Mouse (Mus musculus) midbrain, postnatal 0 days (tissue): ENCODE measurements around the gene Spint1. TPM values are rescaled to one million over a fixed set of nuclear protein-coding genes. Genes with fewer than 3 reads are reported as not detected.

Experiments
- ATAC-seq: fragments of 200-750 bp; cut with Nextera tagmentation; 2 replicates; pipeline ENCODE4 v1.8.0; 2017; ENCODE audit warnings: moderate number of reproducible peaks, mild to moderate bottlenecking, moderate TSS enrichment, moderate library complexity; ENCODE audit not compliant: low FRiP score
- DNase-seq: peaks from one replicate; pipeline ENCODE4 v3.0.0-alpha.2; 2015; ENCODE audit warnings: low spot score
- H3K27ac ChIP-seq: fragments of 300-500 bp; sonication (generic); 2 replicates; pipeline ENCODE4 v1.5.1; 2014; ENCODE audit warnings: low read depth, mild to moderate bottlenecking, low read length, mixed read lengths
- H3K27me3 ChIP-seq: fragments of 300-500 bp; sonication (generic); 2 replicates; pipeline ENCODE4 v1.6.1; 2014; ENCODE audit warnings: low read length, control low read depth, mixed read lengths; ENCODE audit not compliant: insufficient read depth
- H3K36me3 ChIP-seq: fragments of 300-500 bp; sonication (generic); 2 replicates; pipeline ENCODE4 v1.6.1; 2014; ENCODE audit warnings: low read length, control low read depth, mixed read lengths; ENCODE audit not compliant: insufficient read depth
- H3K4me1 ChIP-seq: fragments of 300-500 bp; sonication (generic); 2 replicates; pipeline ENCODE4 v1.6.1; 2014; ENCODE audit warnings: mild to moderate bottlenecking, control low read depth, antibody characterized with exemption, low read length, mixed read lengths; ENCODE audit not compliant: insufficient read depth
- H3K4me2 ChIP-seq: fragments of 300-500 bp; sonication (generic); 2 replicates; pipeline ENCODE4 v1.6.1; 2014; ENCODE audit warnings: low read depth, mild to moderate bottlenecking, low read length, mixed read lengths; ENCODE audit not compliant: poor library complexity, severe bottlenecking
- H3K4me3 ChIP-seq: fragments of 300-500 bp; sonication (generic); 2 replicates; pipeline ENCODE4 v1.5.1; 2014; ENCODE audit warnings: low read depth, mild to moderate bottlenecking, low read length, moderate library complexity
- H3K9ac ChIP-seq: fragments of 300-500 bp; sonication (generic); replicated peaks from 2 replicates; pipeline ENCODE4 v1.6.1; 2014; ENCODE audit warnings: mild to moderate bottlenecking, low read length, moderate library complexity, mixed read lengths; ENCODE audit not compliant: poor library complexity, severe bottlenecking
- H3K9me3 ChIP-seq: fragments of 300-500 bp; sonication (generic); 2 replicates; pipeline ENCODE4 v1.6.1; 2016; ENCODE audit warnings: low read length, control low read depth
- CTCF ChIP-seq: IDR thresholded peaks from 2 replicates; pipeline ENCODE4 v1.5.1; 2016; ENCODE audit warnings: antibody characterized with exemption, mild to moderate bottlenecking
- WGBS: fragments of 180-500 bp; shearing (Covaris S2); extraction: QIAGEN DNeasy Blood & Tissue Kit; methylation state at CpG from one replicate; pipeline ENCODE4 v1.1.7; 2014; 5-methylcytosine and 5-hydroxymethylcytosine counted together
- polyA plus RNA-seq: library from polyadenylated mRNA; unstranded; fragments of >200 nt; fragmentation: Nextera tagmentation; extraction: Ambion mirVana; gene quantifications from 2 replicates; pipeline ENCODE4 v1.2.1, GENCODE M21; 2015
- total RNA-seq: library from RNA; depleted of rRNA; stranded (reverse); fragments of >200 nt; gene quantifications from 2 replicates; pipeline ENCODE4 v1.2.3, GENCODE M21; 2014

The Spint1 gene
- total and polyA plus RNA-seq, 2 experiments from 2014 or later = 1.1 to 1.9 TPM

- DNase-seq (no peak), ATAC-seq (no peak)
- 91% methylated on average over 23 of the region's 23 CpGs for WGBS
- no peak overlapping the region for H3K9ac ChIP-seq
- H3K27ac ChIP-seq = no peak overlapping the region
- H3K36me3 ChIP-seq = no peaks in the 10 kb centered on the region
- no peak overlapping the region for H3K4me2 ChIP-seq
- H3K4me1 ChIP-seq = no peaks in the 10 kb centered on the region
- H3K9me3 ChIP-seq = no peaks in the 10 kb centered on the region
- H3K4me3 ChIP-seq = no peak overlapping the region
- TF ChIP-seq CTCF = no peak
- H3K27me3 ChIP-seq = no peaks in the 10 kb centered on the region
Measured at GRCm38 (mm10) chr2:119277810-119278209, 40.6 kb downstream of the Spint1 start.

- Histone ChIP-seq H3K27ac (no peak overlapping the region), H3K36me3 (no peaks in the 10 kb centered on the region), H3K4me2 (no peak overlapping the region), H3K9ac (no peak overlapping the region), H3K4me3 (no peak overlapping the region), H3K9me3 (no peaks in the 10 kb centered on the region), H3K27me3 (no peaks in the 10 kb centered on the region), H3K4me1 (no peaks in the 10 kb centered on the region)
- DNase-seq = no peak
- TF ChIP-seq CTCF = no peak
- 0 out of 2 replicates have a peak, but pooled peaks have one; percentile 38 for ATAC-seq
- WGBS = 90% methylated on average over 7 of the region's 7 CpGs
Measured at GRCm38 (mm10) chr2:119281899-119282565, 44.9 kb downstream of the Spint1 start.

- WGBS = 91% methylated on average over 5 of the region's 5 CpGs
- peaks cover 16% of the 10 kb centered on the region; the same call in 1 of the 2 replicates for H3K36me3 ChIP-seq
- DNase-seq = no peak
- no peak overlapping the region for H3K9ac ChIP-seq
- TF ChIP-seq CTCF = no peak
- no peak overlapping the region for H3K4me3 ChIP-seq
- no peaks in the 10 kb centered on the region for H3K27me3 ChIP-seq
- H3K9me3 ChIP-seq = no peaks in the 10 kb centered on the region
- no peak overlapping the region for H3K27ac ChIP-seq
- no peak for ATAC-seq
- H3K4me1 ChIP-seq = no peaks in the 10 kb centered on the region
- H3K4me2 ChIP-seq = no peak overlapping the region
Measured at GRCm38 (mm10) chr2:119287372-119287771, 50.2 kb downstream of the Spint1 start.

- Histone ChIP-seq H3K4me1 (no peaks in the 10 kb centered on the region), H3K9ac (peak within 1 kb of the TSS; percentile 78), H3K36me3 (peaks cover 26% of the 10 kb centered on the region), H3K9me3 (no peaks in the 10 kb centered on the region), H3K4me2 (peak within 1 kb of the TSS; percentile 87), H3K27me3 (no peaks in the 10 kb centered on the region), H3K27ac (peak within 1 kb of the TSS; percentile 48; the same call in 1 of the 2 replicates), H3K4me3 (peak within 1 kb of the TSS; percentile 70)
- DNase-seq (peak; percentile 97), ATAC-seq (peak; percentile 93)
- under 1% methylated on average over 31 of the region's 31 CpGs for WGBS
- TF ChIP-seq CTCF = peak; percentile 99
Measured at GRCm38 (mm10) chr2:119288270-119288882, 51.2 kb downstream of the Spint1 start, which contains the start of gene Vps18. Gene Vps18 (plus strand): TSS chr2:119288740.

- H3K36me3 ChIP-seq = peaks cover 33% of the 10 kb centered on the region
- peak overlapping the region; percentile 48; the same call in 1 of the 2 replicates for H3K27ac ChIP-seq
- peak overlapping the region; percentile 87 for H3K4me2 ChIP-seq
- peak overlapping the region; percentile 78 for H3K9ac ChIP-seq
- TF ChIP-seq CTCF = no peak
- H3K9me3 ChIP-seq = no peaks in the 10 kb centered on the region
- H3K27me3 ChIP-seq = no peaks in the 10 kb centered on the region
- H3K4me1 ChIP-seq = no peaks in the 10 kb centered on the region
- 0 out of 2 replicates have a peak, but pooled peaks have one; percentile 8 for ATAC-seq
- H3K4me3 ChIP-seq = peak overlapping the region; percentile 70
- no peak for DNase-seq
- 2% methylated on average over 11 of the region's 11 CpGs for WGBS
Measured at GRCm38 (mm10) chr2:119289014-119289416, 51.9 kb downstream of the Spint1 start.

GRCm38 (mm10) chr2:119292281-119292680, 55.1 kb downstream of the Spint1 start:
- Histone ChIP-seq H3K4me2 (no peak overlapping the region), H3K36me3 (peaks cover 52% of the 10 kb centered on the region), H3K27me3 (no peaks in the 10 kb centered on the region), H3K4me3 (no peak overlapping the region), H3K27ac (no peak overlapping the region), H3K9ac (no peak overlapping the region), H3K4me1 (no peaks in the 10 kb centered on the region), H3K9me3 (no peaks in the 10 kb centered on the region)
- TF ChIP-seq CTCF = no peak
- 94% methylated on average over 5 of the region's 5 CpGs for WGBS
- ATAC-seq (no peak), DNase-seq (no peak)
